Mouse (Mus musculus) small intestine, adult 2 months (tissue): Measurements from ENCODE around the gene Ankrd65. TPM values are rescaled to one million over a fixed set of nuclear protein-coding genes. Genes with fewer than 3 reads are reported as not detected.

Experiments
- H3K27ac ChIP-seq: fragments of 200-500 bp; 2 replicates; pipeline ENCODE4 v1.5.1; 2012; ENCODE audit warnings: low read depth, low read length, control low read depth, inconsistent platforms; ENCODE audit not compliant: insufficient read depth
- H3K27me3 ChIP-seq: fragments of 200-500 bp; 2 replicates; pipeline ENCODE4 v1.6.1; 2012; ENCODE audit warnings: mild to moderate bottlenecking, moderate library complexity, low read length, inconsistent platforms; ENCODE audit not compliant: control insufficient read depth, insufficient read depth
- H3K36me3 ChIP-seq: fragments of 200-500 bp; 2 replicates; pipeline ENCODE4 v1.6.1; 2012; ENCODE audit warnings: mild to moderate bottlenecking, low read length, control low read depth, inconsistent platforms; ENCODE audit not compliant: control insufficient read depth, insufficient read depth
- H3K4me1 ChIP-seq: fragments of 200-500 bp; 2 replicates; pipeline ENCODE4 v1.6.1; 2012; ENCODE audit warnings: low read length, inconsistent platforms, mixed read lengths; ENCODE audit not compliant: control insufficient read depth, insufficient read depth, insufficient read length
- H3K4me3 ChIP-seq: fragments of 200-500 bp; 2 replicates; pipeline ENCODE4 v1.5.1; 2012; ENCODE audit warnings: low read depth, mild to moderate bottlenecking, control low read depth, inconsistent platforms, low read length, moderate library complexity
- CTCF ChIP-seq: fragments of 200-500 bp; IDR thresholded peaks from 2 replicates; pipeline ENCODE4 v1.5.1; 2012; ENCODE audit warnings: low read depth, mild to moderate bottlenecking, control low read depth, inconsistent platforms, low read length, moderate library complexity, mixed read lengths; ENCODE audit not compliant: insufficient replicate concordance, insufficient read length; ENCODE audit errors: extremely low read depth
- POLR2A ChIP-seq: fragments of 200-500 bp; IDR thresholded peaks from 2 replicates; pipeline ENCODE4 v1.6.1; 2012; ENCODE audit warnings: low read depth, mild to moderate bottlenecking, control low read depth, inconsistent platforms, low read length, moderate library complexity
- WGBS: fragments of 180-500 bp; shearing (Covaris S2); methylation state at CpG from one replicate; pipeline ENCODE4 v1.1.7; 2018; 5-methylcytosine and 5-hydroxymethylcytosine counted together
- polyA plus RNA-seq: library from polyadenylated mRNA; depleted of rRNA; stranded (reverse); fragments of >200 nt; gene quantifications from 2 replicates; pipeline ENCODE4 v1.2.3, GENCODE M21; 2012; rRNA removed

Gene Ankrd65
- polyA plus RNA-seq, 1 experiment, result not detected

- no peaks in the 10 kb centered on the region for H3K27me3 ChIP-seq
- H3K4me3 ChIP-seq, result peak overlapping the region; percentile 91
- H3K27ac ChIP-seq, result peak overlapping the region; percentile 64
- no peak for TF ChIP-seq POLR2A
- TF ChIP-seq CTCF, result no peak
- H3K36me3 ChIP-seq, result 0 out of 2 replicates have a peak, but pooled peaks cover 2% of the 10 kb centered on the region
- peaks cover 27% of the 10 kb centered on the region for H3K4me1 ChIP-seq
- WGBS, result 44% methylated on average over 7 of the region's 7 CpGs
These were observed 58.3 kb downstream of the Ankrd65 start for GRCm38 (mm10) chr4:155848434-155849095.

Other genes starting within 250 kb of the Ankrd65 start
- gene Nadk, start 228.1 kb upstream of the Ankrd65 start, polyA plus RNA-seq, result 76.8 and 135 TPM in 2 replicates
- 14.2 and 20.1 TPM in 2 replicates for gene Slc35e2, start 189.0 kb upstream of the Ankrd65 start, polyA plus RNA-seq
- 24.6 and 51.4 TPM in 2 replicates for gene Cdk11b, start 165.6 kb upstream of the Ankrd65 start, polyA plus RNA-seq
- gene Gm10563, start 145.0 kb upstream of the Ankrd65 start, polyA plus RNA-seq, result not detected in 2 replicates
- gene Mmp23, start 137.1 kb upstream of the Ankrd65 start, polyA plus RNA-seq, result 32.6 and 55.1 TPM in 2 replicates
- gene Mib2, start 121.2 kb upstream of the Ankrd65 start, polyA plus RNA-seq, result 46.3 and 85.4 TPM in 2 replicates
- gene Fndc10, start 96.1 kb upstream of the Ankrd65 start, polyA plus RNA-seq, result 12.5 and 24.0 TPM in 2 replicates
- 87.2 and 140 TPM in 2 replicates for gene Ssu72, start 85.6 kb upstream of the Ankrd65 start, polyA plus RNA-seq
- gene Tmem240, start 55.6 kb upstream of the Ankrd65 start, polyA plus RNA-seq, result 0.53 and 0.80 TPM in 2 replicates
- 57.3 and 65.5 TPM in 2 replicates for gene Atad3a, start 29.3 kb upstream of the Ankrd65 start, polyA plus RNA-seq
- gene Vwa1, start 15.7 kb upstream of the Ankrd65 start, polyA plus RNA-seq, result 18.5 and 125 TPM in 2 replicates
- gene Tmem88b, start 4.6 kb upstream of the Ankrd65 start, polyA plus RNA-seq, result 0.63 and 2.6 TPM in 2 replicates
- gene Mrpl20, start 12.4 kb downstream of the Ankrd65 start, polyA plus RNA-seq, result 34.5 and 36.4 TPM in 2 replicates
- 20.5 and 31.3 TPM in 2 replicates for gene Ccnl2, start 22.1 kb downstream of the Ankrd65 start, polyA plus RNA-seq
- 113 and 159 TPM in 2 replicates for gene Aurkaip1, start 40.8 kb downstream of the Ankrd65 start, polyA plus RNA-seq
- 67.9 and 98.1 TPM in 2 replicates for gene Mxra8, start 49.2 kb downstream of the Ankrd65 start, polyA plus RNA-seq
- gene Dvl1, start 57.0 kb downstream of the Ankrd65 start, polyA plus RNA-seq, result 111 and 153 TPM in 2 replicates
- 1.0 and 1.8 TPM in 2 replicates for gene Tas1r3, start 72.9 kb downstream of the Ankrd65 start, polyA plus RNA-seq
- 65.7 and 69.1 TPM in 2 replicates for gene Cptp, start 79.0 kb downstream of the Ankrd65 start, polyA plus RNA-seq
- 15.0 and 26.0 TPM in 2 replicates for gene Ints11, start 79.1 kb downstream of the Ankrd65 start, polyA plus RNA-seq
- 25.2 and 30.8 TPM in 2 replicates for gene Pusl1, start 101.3 kb downstream of the Ankrd65 start, polyA plus RNA-seq
- 11.1 and 15.9 TPM in 2 replicates for gene Acap3, start 101.4 kb downstream of the Ankrd65 start, polyA plus RNA-seq
- gene Ube2j2, start 153.4 kb downstream of the Ankrd65 start, polyA plus RNA-seq, result 73.5 and 206 TPM in 2 replicates
- gene C1qtnf12, start 171.9 kb downstream of the Ankrd65 start, polyA plus RNA-seq, result 47.8 and 186 TPM in 2 replicates
- 5.5 and 7.4 TPM in 2 replicates for gene B3galt6, start 202.2 kb downstream of the Ankrd65 start, polyA plus RNA-seq
- gene Sdf4, start 202.4 kb downstream of the Ankrd65 start, polyA plus RNA-seq, result 44.0 and 80.5 TPM in 2 replicates
- 2.1 and 6.3 TPM in 2 replicates for gene Tnfrsf4, start 223.4 kb downstream of the Ankrd65 start, polyA plus RNA-seq
- gene Tnfrsf18, start 235.7 kb downstream of the Ankrd65 start, polyA plus RNA-seq, result 3.9 and 6.1 TPM in 2 replicates